In genomic region chr8:92331811-92332210, GRCm38 (mm10) we compare ENCODE assay signal across 10 mouse cellular contexts. TPM values are rescaled to one million over a fixed set of nuclear protein-coding genes. Genes with fewer than 3 reads are reported as not detected.
A peak's percentile ranks its signal among the peaks of the same experiment; 100 is the strongest.
DNase-seq lines count a peak whose midpoint lies in the region; ATAC-seq lines count a peak whose summit lies in the region.
"Had no signal": no experiment of that assay in that cellular context is flagged by ENCODE, and none has a peak within 500 bp of the region (broad histone marks: within the 10 kb centered on the region; RNA-seq: fewer than 3 reads in every experiment).

No protein-coding gene starts in this region.

- H3K9me3 ChIP-seq in heart, embryonic 10.5 days = no peaks in the 10 kb centered on the region

- 84% methylated on average over 3 of the region's 3 CpGs for WGBS in heart, embryonic 10.5 days

- ATAC-seq in CD4-positive, CD25-positive, alpha-beta regulatory T cell, adult 4 months = no peak

- H3K4me1 ChIP-seq in heart, embryonic 10.5 days = peaks cover 9% of the 10 kb centered on the region; the same call in 1 of the 2 replicates

- peak; percentile 93 for DNase-seq in heart, adult 11 months
- no peak for DNase-seq in heart, embryonic 10.5 days (ENCODE audit: low spot score)
- peak; percentile 31 for DNase-seq in ovary, postnatal 36 days (ENCODE audit: low spot score)
- DNase-seq in ovary, adult 18-20 months (ENCODE audit: low spot score) = no peak
- peak; percentile 16 to 43 for DNase-seq in kidney, postnatal 25 days
- no peak for DNase-seq in frontal cortex, postnatal 10 days (ENCODE audit: low spot score in 2 of 2)
- DNase-seq: embryo, embryonic 11 days; right cerebral cortex, adult 18-20 months had no signal

- H3K27me3 ChIP-seq in heart, embryonic 10.5 days (ENCODE audit: insufficient read depth, poor library complexity, severe bottlenecking) = 0 out of 2 replicates have a peak, but pooled peaks cover 5% of the 10 kb centered on the region

- H3K4me3 ChIP-seq in heart, embryonic 10.5 days = no peak overlapping the region

- H3K36me3 ChIP-seq in heart, embryonic 10.5 days = peaks cover 14% of the 10 kb centered on the region

- H3K27ac ChIP-seq in heart, embryonic 10.5 days = no peak overlapping the region

RNA-seq across cellular contexts. Expression of gene Irx5, which starts 25.6 kb away (rescaled TPM):
- polyA plus RNA-seq in heart, embryonic 10.5 days (2016; fragmentation: Nextera tagmentation; extraction: Ambion mirVana) = 13.2 and 13.7 TPM in 2 replicates
- polyA plus RNA-seq in CD4-positive, CD25-positive, alpha-beta regulatory T cell, adult 4 months (2017; shearing (Covaris generic)) = not detected
- polyA plus RNA-seq: intestine, embryonic 14.5 days had no signal

Comparison
In these comparisons a context has a peak if more than half of its experiments do, and no peak if none do; other contexts are left out.
1. DNase-seq: peak in heart, adult 11 months (single experiment), ovary, postnatal 36 days (single experiment) and kidney, postnatal 25 days (2 of 2); none in heart, embryonic 10.5 days (single experiment), ovary, adult 18-20 months (single experiment) and frontal cortex, postnatal 10 days (0 of 2).
2. RNA of gene Irx5, which starts 25.6 kb away (polyA plus RNA-seq): 13.2 to 13.7 TPM in heart, embryonic 10.5 days; not detected in CD4-positive, CD25-positive, alpha-beta regulatory T cell, adult 4 months; every median in the first group is over 10 times any median in the second.